Mouse (Mus musculus): Measurements from ENCODE around the gene Asnsd1. TPM values are rescaled to one million over a fixed set of nuclear protein-coding genes. Genes with fewer than 3 reads are reported as not detected.

The Asnsd1 gene
- polyA plus RNA-seq, 1 experiment from 2014 or later = 91.9 TPM

GRCm38 (mm10) chr1:53324827-53325494 is 27.6 kb downstream of the Asnsd1 start:
- Histone ChIP-seq H3K4me1 (no peaks in the 10 kb centered on the region), H3K27me3 (no peaks in the 10 kb centered on the region), H3K9ac (no peak overlapping the region), H3K4me2 (replicated peaks) (no peak overlapping the region), H3K4me3 (no peak overlapping the region), H3K9me3 (no peaks in the 10 kb centered on the region), H3K27ac (no peak overlapping the region), H3K36me3 (peaks cover 12% of the 10 kb centered on the region)
- 97% methylated on average over 5 of the region's 5 CpGs for WGBS
- ATAC-seq (ENCODE audit: insufficient number of reproducible peaks, insufficient read depth, low FRiP score, low TSS enrichment) = no peak

DNA sequence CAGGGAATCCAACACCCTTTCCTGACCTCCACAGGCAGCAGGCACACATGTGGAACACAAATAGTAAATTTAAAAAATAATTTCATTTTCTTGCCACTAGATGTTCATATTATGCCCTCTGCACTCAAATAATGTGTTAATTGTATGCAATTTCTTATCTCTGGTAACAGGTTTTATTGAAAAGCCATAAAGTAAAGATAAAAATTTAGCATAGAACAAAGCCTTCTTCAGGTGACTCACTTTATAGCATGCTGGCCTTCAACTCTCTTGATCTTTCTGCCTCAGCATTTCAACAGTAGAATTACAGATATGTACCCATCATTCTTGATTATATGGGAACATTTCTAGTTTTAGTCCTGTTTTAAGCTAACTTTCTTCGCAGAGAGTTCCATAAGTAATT is 28.3 kb downstream of the Asnsd1 start:
- Histone ChIP-seq H3K36me3 (peaks cover 12% of the 10 kb centered on the region), H3K9me3 (no peaks in the 10 kb centered on the region), H3K27ac (no peak overlapping the region), H3K9ac (no peak overlapping the region), H3K27me3 (no peaks in the 10 kb centered on the region), H3K4me3 (no peak overlapping the region), H3K4me2 (replicated peaks) (no peak overlapping the region), H3K4me1 (no peaks in the 10 kb centered on the region)
- WGBS = 98% methylated on average over 1 of the region's 1 CpGs
- no peak for ATAC-seq (ENCODE audit: insufficient number of reproducible peaks, insufficient read depth, low FRiP score, low TSS enrichment)

GRCm38 (mm10) chr1:53323254-53323653 is 29.3 kb downstream of the Asnsd1 start:
- no peak overlapping the region for H3K4me2 ChIP-seq (replicated peaks)
- WGBS = 90% methylated on average over 5 of the region's 5 CpGs
- ATAC-seq (ENCODE audit: insufficient number of reproducible peaks, insufficient read depth, low FRiP score, low TSS enrichment) = no peak
- no peak overlapping the region for H3K9ac ChIP-seq
- H3K27ac ChIP-seq = no peak overlapping the region
- H3K4me1 ChIP-seq = no peaks in the 10 kb centered on the region
- no peaks in the 10 kb centered on the region for H3K9me3 ChIP-seq
- no peak overlapping the region for H3K4me3 ChIP-seq
- H3K27me3 ChIP-seq = no peaks in the 10 kb centered on the region
- H3K36me3 ChIP-seq = peaks cover 16% of the 10 kb centered on the region

GRCm38 (mm10) chr1:53321662-53322344 is 30.7 kb downstream of the Asnsd1 start:
- no peak overlapping the region for H3K9ac ChIP-seq
- ATAC-seq (ENCODE audit: insufficient number of reproducible peaks, insufficient read depth, low FRiP score, low TSS enrichment) = no peak
- H3K4me1 ChIP-seq = no peaks in the 10 kb centered on the region
- no peaks in the 10 kb centered on the region for H3K27me3 ChIP-seq
- no peak overlapping the region for H3K4me3 ChIP-seq
- H3K9me3 ChIP-seq = no peaks in the 10 kb centered on the region
- WGBS = 93% methylated on average over 4 of the region's 4 CpGs
- H3K36me3 ChIP-seq = peaks cover 21% of the 10 kb centered on the region
- H3K4me2 ChIP-seq (replicated peaks) = no peak overlapping the region
- H3K27ac ChIP-seq = no peak overlapping the region

DNA sequence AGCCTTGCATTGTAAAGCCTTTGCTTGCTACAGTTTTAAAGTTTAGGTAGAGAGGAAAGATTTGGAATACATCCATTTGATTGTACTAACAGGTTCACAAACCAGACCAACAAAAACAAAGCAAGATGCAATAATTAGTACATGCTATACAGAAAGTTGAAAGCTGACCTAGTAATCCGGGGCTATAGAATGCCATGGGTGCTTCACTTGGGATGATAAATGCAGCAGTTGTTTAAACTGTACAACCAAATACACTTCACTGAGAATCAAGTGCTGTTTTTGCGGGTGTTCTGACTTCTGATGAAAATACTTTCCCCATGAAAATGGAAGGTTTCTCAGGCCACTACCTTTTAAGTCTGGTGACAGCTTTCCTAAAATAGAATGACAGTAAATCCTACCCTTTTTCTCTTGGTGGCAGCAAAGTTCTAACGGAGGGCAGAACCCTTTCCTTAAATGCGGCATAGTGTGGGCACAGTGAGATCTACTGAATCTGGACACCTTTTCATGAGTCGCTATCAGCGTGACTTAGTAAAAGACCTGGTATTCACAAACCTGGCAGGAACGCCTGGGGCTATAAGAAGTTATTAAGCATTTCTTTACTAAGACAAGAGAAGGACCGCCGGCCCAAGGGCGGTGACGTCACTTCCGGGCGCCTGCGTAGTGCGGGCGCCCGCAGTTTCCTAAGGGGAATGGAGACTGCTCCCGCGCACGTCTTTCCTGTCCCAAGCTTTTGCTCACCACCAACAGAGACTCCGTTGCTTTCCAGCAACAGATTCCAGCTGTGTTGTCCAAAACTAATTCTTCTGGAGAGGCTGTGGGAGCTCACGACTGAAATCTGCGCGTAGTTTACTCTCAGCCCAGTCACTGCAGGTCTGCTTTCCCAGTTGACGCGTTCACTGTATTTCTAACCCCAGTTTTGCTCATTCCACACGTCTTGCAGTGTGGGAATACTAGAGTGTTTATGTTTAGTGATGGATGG is 39.3 kb downstream of the Asnsd1 start, which contains the start of gene Osgepl1:
Gene Osgepl1 (plus strand): TSS at position 636 of the 979 bp plus-strand sequence.
- no peaks in the 10 kb centered on the region for H3K27me3 ChIP-seq
- ATAC-seq (ENCODE audit: insufficient number of reproducible peaks, insufficient read depth, low FRiP score, low TSS enrichment) = peak; percentile 82
- no peaks in the 10 kb centered on the region for H3K9me3 ChIP-seq
- 3% methylated on average over 27 of the region's 27 CpGs for WGBS
- H3K9ac ChIP-seq = peak within 1 kb of the TSS; percentile 62
- H3K27ac ChIP-seq = peak within 1 kb of the TSS; percentile 86
- H3K4me2 ChIP-seq (replicated peaks) = peak within 1 kb of the TSS; percentile 46
- H3K4me3 ChIP-seq = peak within 1 kb of the TSS; percentile 56
- H3K4me1 ChIP-seq = no peaks in the 10 kb centered on the region
- peaks cover 5% of the 10 kb centered on the region for H3K36me3 ChIP-seq

DNA sequence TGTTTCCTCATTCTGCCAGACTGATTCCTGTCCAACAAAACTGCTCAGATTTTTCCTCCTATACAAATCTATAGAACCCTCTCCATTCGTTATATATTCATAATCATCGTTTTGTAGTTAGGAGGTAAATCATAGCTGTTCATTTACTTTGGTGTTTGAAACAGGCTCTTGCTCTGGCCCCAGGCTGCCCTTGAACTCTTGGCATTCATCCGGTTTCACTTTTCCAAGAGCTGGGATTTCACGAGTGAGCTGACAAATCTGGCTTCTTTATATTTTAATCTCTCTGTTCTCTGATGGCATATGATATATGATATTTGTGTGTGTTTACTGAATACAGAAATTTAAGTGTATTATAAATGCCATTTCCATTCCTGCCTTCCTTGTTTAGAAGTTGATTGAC is 52.0 kb downstream of the Asnsd1 start:
- H3K9ac ChIP-seq = no peak overlapping the region
- no peak overlapping the region for H3K4me3 ChIP-seq
- no peak overlapping the region for H3K27ac ChIP-seq
- 86% methylated on average over 4 of the region's 4 CpGs for WGBS
- no peaks in the 10 kb centered on the region for H3K27me3 ChIP-seq
- H3K9me3 ChIP-seq = no peaks in the 10 kb centered on the region
- no peak overlapping the region for H3K4me2 ChIP-seq (replicated peaks)
- H3K4me1 ChIP-seq = 0 out of 2 replicates have a peak, but pooled peaks cover 5% of the 10 kb centered on the region
- H3K36me3 ChIP-seq = no peaks in the 10 kb centered on the region
- no peak for ATAC-seq (ENCODE audit: insufficient number of reproducible peaks, insufficient read depth, low FRiP score, low TSS enrichment)

GRCm38 (mm10) chr1:53296581-53297383 is 55.8 kb downstream of the Asnsd1 start, which contains the start of the genes Pms1, Ormdl1 and Gm28778:
TSS of gene Pms1 (minus strand) at chr1:53297018.
TSS of gene Ormdl1 (plus strand) at chr1:53297095.
TSS of gene Gm28778 (plus strand) at chr1:53297111.
- Histone ChIP-seq H3K4me2 (replicated peaks) (peak within 1 kb of the TSS; percentile 59), H3K36me3 (no peaks in the 10 kb centered on the region), H3K4me3 (peak within 1 kb of the TSS; percentile 84), H3K27ac (peak within 1 kb of the TSS; percentile 84), H3K4me1 (0 out of 2 replicates have a peak, but pooled peaks cover 5% of the 10 kb centered on the region), H3K9me3 (no peaks in the 10 kb centered on the region), H3K27me3 (no peaks in the 10 kb centered on the region), H3K9ac (peak within 1 kb of the TSS; percentile 77)
- WGBS = under 1% methylated on average over 66 of the region's 66 CpGs
- ATAC-seq (ENCODE audit: insufficient number of reproducible peaks, insufficient read depth, low FRiP score, low TSS enrichment) = peak; percentile 100

Other genes with a start within 250 kb of the Asnsd1 start
- gene 1700019A02Rik, start 165.1 kb downstream of the Asnsd1 start, polyA plus RNA-seq (2016; fragmentation: Nextera tagmentation; extraction: Ambion mirVana) = not detected in 2 replicates
- 24.2 and 25.3 TPM in 2 replicates for gene Pms1, start 55.7 kb downstream of the Asnsd1 start, polyA plus RNA-seq (2016; fragmentation: Nextera tagmentation; extraction: Ambion mirVana)
- 46.2 and 47.0 TPM in 2 replicates for gene Ormdl1, start 55.7 kb downstream of the Asnsd1 start, polyA plus RNA-seq (2016; fragmentation: Nextera tagmentation; extraction: Ambion mirVana)
- gene Gm28778, start 55.6 kb downstream of the Asnsd1 start, polyA plus RNA-seq (2016; fragmentation: Nextera tagmentation; extraction: Ambion mirVana) = not detected in 2 replicates
- 20.8 and 23.0 TPM in 2 replicates for gene Osgepl1, start 39.1 kb downstream of the Asnsd1 start, polyA plus RNA-seq (2016; fragmentation: Nextera tagmentation; extraction: Ambion mirVana)
- not detected in 2 replicates for gene Asdurf, start 133 bp downstream of the Asnsd1 start, polyA plus RNA-seq (2016; fragmentation: Nextera tagmentation; extraction: Ambion mirVana)
- 0.63 and 1.2 TPM in 2 replicates for gene Gm28551, start 85 bp downstream of the Asnsd1 start, polyA plus RNA-seq (2016; fragmentation: Nextera tagmentation; extraction: Ambion mirVana)